Mouse (Mus musculus): ENCODE data around the gene Sgms1. TPM values are rescaled to one million over a fixed set of nuclear protein-coding genes. Genes with fewer than 3 reads are reported as not detected.

Sgms1 gene
- total and polyA plus RNA-seq, 3 experiments = 27.0 to 62.1 (median 60.5) TPM

- H3K4me3 ChIP-seq = no peak overlapping the region
These were observed 286.6 kb downstream of the Sgms1 start for GRCm38 (mm10) chr19:32102976-32103300.

DNA sequence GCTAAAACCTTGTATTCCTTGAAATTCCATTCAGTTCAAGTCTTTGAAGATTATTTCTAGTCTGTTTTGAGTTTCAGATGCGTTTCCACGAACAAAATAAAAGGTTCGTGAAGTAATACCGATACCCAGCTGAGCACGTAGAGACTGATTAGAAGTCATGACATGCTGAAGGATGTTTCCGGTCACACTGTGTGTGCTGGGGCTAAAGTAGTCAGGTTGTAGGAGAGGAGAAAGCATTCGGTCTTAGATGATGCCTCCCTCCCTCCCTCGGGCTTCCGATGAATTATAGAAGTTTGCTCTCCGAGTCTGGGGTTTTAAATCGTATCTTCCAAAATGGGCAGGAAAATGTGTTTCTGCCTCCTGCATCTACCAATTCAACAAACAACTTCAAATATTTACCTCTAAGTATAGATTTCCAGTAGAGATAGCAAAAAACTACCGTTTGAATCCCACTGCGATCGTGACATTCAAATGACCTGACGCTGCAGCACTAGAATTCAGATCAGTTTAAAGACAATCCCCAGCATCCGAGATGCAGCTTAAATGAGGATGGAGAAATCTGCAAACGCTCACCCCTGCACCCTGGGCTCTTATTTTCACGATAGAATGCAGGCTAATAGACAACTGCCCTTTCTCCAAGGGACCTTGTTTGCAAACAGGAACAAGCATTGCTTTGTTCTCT is 287.1 kb downstream of the Sgms1 start:
- H3K27me3 ChIP-seq (ENCODE audit: control insufficient read depth, insufficient read depth, low read length) = no peaks in the 10 kb centered on the region
- peaks cover 3% of the 10 kb centered on the region for H3K4me1 ChIP-seq (ENCODE audit: control insufficient read depth, insufficient read depth, low read length)
- H3K79me2 ChIP-seq (replicated peaks; ENCODE audit: control insufficient read depth, insufficient read depth, low read length) = no peaks in the 10 kb centered on the region
- 49% methylated on average over 18 of the region's 18 CpGs for WGBS
- no peak for TF ChIP-seq CTCF (IDR thresholded peaks at IDR 0.05)
- H3K9ac ChIP-seq (ENCODE audit: low read depth, low read length) = no peak overlapping the region
- no peak overlapping the region for H3K27ac ChIP-seq
- intact Hi-C loops (cut with DNase I) = no loop called here
- no peak for DNase-seq
- H3K36me3 ChIP-seq (ENCODE audit: control insufficient read depth, insufficient read depth, low read length) = no peaks in the 10 kb centered on the region
- H3K4me3 ChIP-seq = no peak overlapping the region

More at GRCm38 (mm10) chr19:32102976-32103300, 286.6 kb downstream of the Sgms1 start:
- no peaks in the 10 kb centered on the region for H3K27me3 ChIP-seq (ENCODE audit: control insufficient read depth, insufficient read depth, low read length)
- TF ChIP-seq EP300 (IDR thresholded peaks at IDR 0.05; ENCODE audit: insufficient read depth, low read depth, low read length) = no peak
- no peak for TF ChIP-seq CTCF (IDR thresholded peaks at IDR 0.05)
- TF ChIP-seq POLR2A (IDR thresholded peaks at IDR 0.05; ENCODE audit: insufficient read depth, low read depth, low read length) = no peak
- no peak overlapping the region for H3K27ac ChIP-seq
- intact Hi-C loops (cut with DNase I) = no loop called here
- H3K79me2 ChIP-seq (replicated peaks; ENCODE audit: control insufficient read depth, insufficient read depth, low read length) = no peaks in the 10 kb centered on the region
- no peak for DNase-seq
- no peak overlapping the region for H3K9ac ChIP-seq (ENCODE audit: low read depth, low read length)
- H3K36me3 ChIP-seq (ENCODE audit: control insufficient read depth, insufficient read depth, low read length) = no peaks in the 10 kb centered on the region
- peaks cover 3% of the 10 kb centered on the region for H3K4me1 ChIP-seq (ENCODE audit: control insufficient read depth, insufficient read depth, low read length)
- WGBS = 36% methylated on average over 9 of the region's 9 CpGs

DNA sequence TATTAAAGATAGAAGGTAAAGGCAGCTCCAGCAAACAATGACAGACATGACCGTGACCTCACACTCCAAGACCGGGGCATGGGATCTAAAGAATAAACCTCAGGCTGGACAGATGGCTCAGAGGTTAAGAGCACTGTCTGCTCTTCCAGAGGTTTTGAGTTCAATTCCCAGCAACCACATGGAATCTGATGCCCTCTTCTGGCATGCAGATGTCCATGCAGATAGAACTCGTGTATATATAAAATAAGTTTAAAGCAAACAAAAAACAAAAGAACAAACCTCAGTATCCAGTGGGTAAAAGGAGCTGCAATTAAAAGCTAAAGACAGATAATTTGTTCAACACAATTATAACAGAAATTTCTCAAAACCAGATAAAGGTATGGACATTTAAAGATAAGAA is 290.9 kb downstream of the Sgms1 start:
- Histone ChIP-seq H3K4me1 (ENCODE audit: control insufficient read depth, insufficient read depth, low read length) (no peaks in the 10 kb centered on the region), H3K79me2 (replicated peaks; ENCODE audit: control insufficient read depth, insufficient read depth, low read length) (no peaks in the 10 kb centered on the region), H3K36me3 (ENCODE audit: control insufficient read depth, insufficient read depth, low read length) (no peaks in the 10 kb centered on the region), H3K27me3 (ENCODE audit: control insufficient read depth, insufficient read depth, low read length) (no peaks in the 10 kb centered on the region), H3K9ac (ENCODE audit: low read depth, low read length) (no peak overlapping the region), H3K27ac (no peak overlapping the region), H3K4me3 (no peak overlapping the region)
- intact Hi-C loops (cut with DNase I) = loop anchor here (5.0 kb wide), 2 partner anchors 66 to 126 kb away; no protein-coding TSS in a partner anchor
- 74% methylated on average over 3 of the region's 3 CpGs for WGBS
- peak; percentile 61 for TF ChIP-seq CTCF (IDR thresholded peaks at IDR 0.05)
- no peak for TF ChIP-seq POLR2A (IDR thresholded peaks at IDR 0.05; ENCODE audit: insufficient read depth, low read depth, low read length)
- no peak for DNase-seq

DNA sequence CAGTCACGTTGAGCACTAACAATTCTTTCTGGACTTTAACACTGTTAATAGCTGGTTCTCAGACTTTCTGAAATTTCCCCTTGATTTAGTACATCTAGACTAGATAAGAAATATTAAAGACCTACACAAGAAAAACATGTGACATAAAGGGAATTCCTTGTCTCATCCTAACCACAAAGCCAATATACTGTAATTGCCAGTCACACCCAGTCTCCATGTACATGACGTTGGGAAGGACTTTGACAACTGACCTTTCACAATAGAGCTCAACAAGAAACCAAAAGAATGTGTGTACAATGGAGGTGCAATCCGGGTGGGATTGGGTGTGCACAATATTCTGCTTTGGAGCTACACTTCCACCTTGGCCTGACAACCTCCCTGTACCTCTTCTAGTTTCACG is 297.2 kb downstream of the Sgms1 start:
- H3K9ac ChIP-seq (ENCODE audit: low read depth, low read length) = no peak overlapping the region
- WGBS = 90% methylated on average over 4 of the region's 4 CpGs
- no peaks in the 10 kb centered on the region for H3K27me3 ChIP-seq (ENCODE audit: control insufficient read depth, insufficient read depth, low read length)
- H3K79me2 ChIP-seq (replicated peaks; ENCODE audit: control insufficient read depth, insufficient read depth, low read length) = no peaks in the 10 kb centered on the region
- intact Hi-C loops (cut with DNase I) = no loop called here
- TF ChIP-seq POLR2A (IDR thresholded peaks at IDR 0.05; ENCODE audit: insufficient read depth, low read depth, low read length) = no peak
- no peak for TF ChIP-seq CTCF (IDR thresholded peaks at IDR 0.05)
- TF ChIP-seq EP300 (IDR thresholded peaks at IDR 0.05; ENCODE audit: insufficient read depth, low read depth, low read length) = no peak
- no peaks in the 10 kb centered on the region for H3K4me1 ChIP-seq (ENCODE audit: control insufficient read depth, insufficient read depth, low read length)
- DNase-seq = no peak
- no peaks in the 10 kb centered on the region for H3K36me3 ChIP-seq (ENCODE audit: control insufficient read depth, insufficient read depth, low read length)
- H3K4me3 ChIP-seq = no peak overlapping the region
- no peak overlapping the region for H3K27ac ChIP-seq

- no peaks in the 10 kb centered on the region for H3K4me1 ChIP-seq (ENCODE audit: control insufficient read depth, insufficient read depth, low read length)
- no peak for TF ChIP-seq POLR2A (IDR thresholded peaks at IDR 0.05; ENCODE audit: insufficient read depth, low read depth, low read length)
- no peak for TF ChIP-seq CTCF (IDR thresholded peaks at IDR 0.05)
- no peak for TF ChIP-seq EP300 (IDR thresholded peaks at IDR 0.05; ENCODE audit: insufficient read depth, low read depth, low read length)
- H3K36me3 ChIP-seq (ENCODE audit: control insufficient read depth, insufficient read depth, low read length) = no peaks in the 10 kb centered on the region
- H3K4me3 ChIP-seq = no peak overlapping the region
- no peaks in the 10 kb centered on the region for H3K27me3 ChIP-seq (ENCODE audit: control insufficient read depth, insufficient read depth, low read length)
- H3K27ac ChIP-seq = no peak overlapping the region
- no peak overlapping the region for H3K9ac ChIP-seq (ENCODE audit: low read depth, low read length)
- no peaks in the 10 kb centered on the region for H3K79me2 ChIP-seq (replicated peaks; ENCODE audit: control insufficient read depth, insufficient read depth, low read length)
- WGBS = 94% methylated on average over 4 of the region's 4 CpGs
- no peak for DNase-seq
- intact Hi-C loops (cut with DNase I) = no loop called here
These were observed 298.7 kb downstream of the Sgms1 start for GRCm38 (mm10) chr19:32090804-32091203.

GRCm38 (mm10) chr19:32088570-32088969 is 300.9 kb downstream of the Sgms1 start:
- no peaks in the 10 kb centered on the region for H3K27me3 ChIP-seq (ENCODE audit: control insufficient read depth, insufficient read depth, low read length)
- WGBS = 71% methylated on average over 1 of the region's 1 CpGs
- intact Hi-C loops (cut with DNase I) = no loop called here
- DNase-seq = no peak
- H3K36me3 ChIP-seq (ENCODE audit: control insufficient read depth, insufficient read depth, low read length) = no peaks in the 10 kb centered on the region
- no peak for TF ChIP-seq CTCF (IDR thresholded peaks at IDR 0.05)
- TF ChIP-seq POLR2A (IDR thresholded peaks at IDR 0.05; ENCODE audit: insufficient read depth, low read depth, low read length) = no peak
- no peak for TF ChIP-seq EP300 (IDR thresholded peaks at IDR 0.05; ENCODE audit: insufficient read depth, low read depth, low read length)
- no peak overlapping the region for H3K4me3 ChIP-seq
- H3K27ac ChIP-seq = no peak overlapping the region
- no peak overlapping the region for H3K9ac ChIP-seq (ENCODE audit: low read depth, low read length)
- H3K79me2 ChIP-seq (replicated peaks; ENCODE audit: control insufficient read depth, insufficient read depth, low read length) = no peaks in the 10 kb centered on the region
- H3K4me1 ChIP-seq (ENCODE audit: control insufficient read depth, insufficient read depth, low read length) = no peaks in the 10 kb centered on the region

Data from heart, adult 2 months (tissue).